Mouse (Mus musculus): ENCODE results near the gene Atg16l2.

Atg16l2 gene

DNA sequence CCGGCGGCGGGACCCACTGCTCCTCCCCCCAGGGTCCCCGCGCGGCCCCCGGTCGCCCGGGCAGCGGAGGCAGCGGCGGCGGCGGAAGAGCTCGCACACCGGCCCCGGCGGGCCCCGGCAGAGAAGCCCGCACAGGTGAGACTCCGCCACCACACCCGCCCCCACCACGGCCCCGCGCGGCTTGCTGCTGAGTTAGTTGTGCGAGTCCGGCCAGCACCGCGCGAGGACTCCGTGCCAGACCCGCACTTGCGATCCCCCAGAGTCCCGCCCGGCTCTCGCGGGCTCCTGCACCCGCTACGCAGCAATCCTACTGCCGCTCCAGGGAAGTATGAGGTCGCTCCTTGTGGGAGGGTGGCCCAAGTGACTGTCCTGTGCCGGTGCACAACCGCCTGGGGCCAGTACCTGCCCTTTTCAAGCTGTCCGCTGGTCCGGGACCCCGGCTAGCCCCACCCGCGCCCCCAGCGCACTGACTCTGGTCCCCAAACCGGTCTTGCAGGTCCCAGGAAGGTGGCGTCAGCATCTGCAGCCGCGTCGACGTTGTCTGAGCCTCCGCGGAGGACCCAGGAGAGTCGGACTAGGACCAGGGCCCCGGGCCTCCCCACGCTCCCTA, 19.3 kb upstream of the Atg16l2 start:
- DNase-seq (ENCODE audit: low spot score in 2 of 2): peak; percentile 36 to 80

GRCm38 (mm10) chr7:101320399-101321217, 18.6 kb upstream of the Atg16l2 start:
- no peak for DNase-seq (ENCODE audit: low spot score in 2 of 2)

GRCm38 (mm10) chr7:101319796-101320195, 17.7 kb upstream of the Atg16l2 start:
- DNase-seq (ENCODE audit: low spot score in 2 of 2): no peak

DNA sequence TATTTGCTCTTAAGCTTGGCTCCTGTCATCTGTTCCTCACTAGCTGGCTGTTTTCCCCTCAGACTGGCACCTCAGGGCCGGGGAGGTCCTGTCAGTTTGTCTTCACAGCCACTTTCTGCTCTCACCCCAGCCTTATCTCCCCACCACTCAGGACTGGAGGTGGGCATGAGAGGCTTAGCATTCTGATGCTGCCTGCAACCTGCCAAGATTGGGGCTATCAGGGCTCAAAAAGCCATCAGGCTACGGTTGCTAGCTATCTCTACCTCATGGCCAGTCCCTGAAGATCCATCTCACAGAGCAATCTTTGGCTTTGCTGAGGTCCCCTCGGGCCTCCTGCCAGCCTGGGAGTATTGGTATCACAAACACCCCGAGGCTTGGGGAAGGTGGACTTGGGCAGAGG, 16.8 kb upstream of the Atg16l2 start:
- peak in 1 of 2 experiments; percentile 37 for DNase-seq (ENCODE audit: low spot score in 2 of 2)

- no peak for DNase-seq (ENCODE audit: low spot score in 2 of 2)
Measured at GRCm38 (mm10) chr7:101317014-101317413, 15.0 kb upstream of the Atg16l2 start, which contains the start of gene Stard10. TSS of gene Stard10 (plus strand) at chr7:101317086.

DNA sequence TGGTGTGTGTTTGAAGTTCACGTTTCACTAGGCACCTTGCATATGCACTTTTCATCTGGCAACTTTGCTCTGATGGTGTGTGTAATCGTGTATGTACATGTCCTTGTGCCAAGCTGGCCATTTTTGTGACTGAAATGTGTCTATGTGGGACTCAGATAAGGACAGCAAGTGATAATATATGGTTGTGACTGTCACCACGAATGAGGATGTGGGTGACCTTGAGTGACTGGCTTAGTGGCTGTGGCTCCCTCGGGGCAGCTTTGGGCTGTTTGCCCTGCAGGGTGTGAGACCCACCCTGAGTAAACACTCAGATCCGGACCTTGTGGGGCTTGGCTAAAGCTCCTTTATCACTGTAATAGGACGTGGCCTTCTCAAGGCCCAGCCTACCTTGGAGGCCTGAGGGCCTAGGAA, 14.5 kb upstream of the Atg16l2 start:
- DNase-seq (ENCODE audit: low spot score in 2 of 2): peak in 1 of 2 experiments; percentile 39

DNA sequence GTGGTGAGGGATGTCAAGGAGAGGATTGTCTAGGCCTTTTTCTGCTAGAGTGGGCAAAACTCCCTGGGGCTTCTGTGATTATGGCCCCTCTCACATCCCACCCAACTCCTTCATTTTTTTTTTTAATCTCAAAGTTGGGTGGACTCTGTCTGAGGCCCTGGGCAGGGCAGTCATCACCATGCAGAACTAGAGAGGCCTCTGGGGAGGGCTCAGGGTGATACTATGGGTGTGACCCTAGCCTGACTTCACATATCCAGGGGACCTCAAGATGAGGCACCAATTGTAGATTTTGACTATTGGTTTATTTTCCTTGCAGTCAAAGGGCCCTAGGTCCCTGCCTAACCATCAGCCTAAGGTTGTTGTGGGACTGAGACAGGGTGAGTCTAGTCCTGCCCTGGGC, 13.6 kb upstream of the Atg16l2 start:
- DNase-seq (ENCODE audit: low spot score in 2 of 2): no peak

DNA sequence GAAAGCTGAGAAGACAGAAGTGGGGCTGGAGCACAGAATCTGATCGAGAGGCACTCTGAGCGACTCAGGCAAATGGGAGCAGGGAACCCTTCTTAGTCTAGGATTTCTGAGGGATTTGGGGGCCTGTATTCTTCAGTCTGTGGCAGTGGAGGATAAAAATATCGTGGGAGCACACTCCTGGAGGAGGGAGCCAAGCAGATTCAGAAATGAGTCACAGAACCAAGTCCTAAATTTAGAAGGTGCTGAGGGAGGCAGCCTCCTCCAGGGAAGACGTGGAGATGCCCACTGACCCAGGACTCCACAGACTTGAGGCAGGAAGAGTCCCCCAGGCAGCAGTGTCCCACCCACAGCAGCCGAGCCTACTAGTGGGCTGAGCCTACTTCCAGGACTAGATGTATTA, 12.3 kb upstream of the Atg16l2 start:
- DNase-seq (ENCODE audit: low spot score in 2 of 2): no peak

GRCm38 (mm10) chr7:101313033-101313432, 11.0 kb upstream of the Atg16l2 start:
- no peak for DNase-seq (ENCODE audit: low spot score in 2 of 2)

GRCm38 (mm10) chr7:101311061-101311460, 9.0 kb upstream of the Atg16l2 start:
- no peak for DNase-seq (ENCODE audit: low spot score in 2 of 2)

DNA sequence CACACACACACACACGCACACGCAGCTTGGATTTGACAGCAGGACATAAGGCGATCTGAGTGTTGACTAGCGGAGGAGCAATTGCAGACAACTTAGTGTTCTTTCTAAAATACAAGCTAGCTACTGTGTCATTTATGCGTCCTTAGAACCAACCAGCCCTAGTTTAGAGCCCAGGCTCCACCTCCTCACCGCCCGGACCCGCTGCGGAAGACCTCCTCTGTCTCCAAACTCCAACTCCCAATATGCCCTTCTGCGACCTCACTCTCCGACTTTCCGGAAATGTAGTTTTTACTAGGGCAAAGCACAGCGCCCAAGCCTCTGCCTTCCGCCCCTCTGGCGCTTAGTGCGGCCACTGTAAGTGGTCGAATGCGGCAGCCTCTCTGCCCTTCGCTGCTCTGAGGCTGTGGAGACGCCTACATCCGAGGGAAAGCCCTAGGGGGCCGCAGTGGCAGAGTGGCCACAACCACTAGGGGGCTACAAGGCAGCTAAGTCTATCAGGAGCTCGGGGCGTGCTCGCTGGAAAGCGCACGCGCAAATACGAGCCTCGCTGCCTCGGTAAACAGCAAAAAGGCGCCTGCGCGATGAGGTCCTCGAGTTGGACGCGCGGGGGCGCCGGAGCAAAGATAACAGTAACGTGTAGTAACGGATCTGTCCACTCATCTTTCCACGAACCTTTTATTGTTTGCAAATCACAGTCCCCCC, 8.4 kb upstream of the Atg16l2 start:
- DNase-seq (ENCODE audit: low spot score in 2 of 2): peak; percentile 95 to 98

DNA sequence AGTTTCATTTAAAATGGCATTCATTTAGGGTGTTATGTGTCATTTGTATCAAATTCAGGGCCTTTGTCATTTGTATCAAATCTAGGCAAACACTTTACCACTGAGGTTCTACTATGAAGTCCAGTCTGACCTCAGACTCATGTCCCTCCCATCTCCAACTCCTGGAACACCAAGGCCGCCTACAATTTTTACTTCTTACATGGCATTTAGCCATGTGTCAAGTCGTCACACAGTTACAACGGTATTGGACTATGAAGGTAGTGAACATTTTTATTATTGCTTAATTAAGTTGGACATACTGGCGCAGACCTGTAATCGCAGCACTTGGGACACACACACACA, 7.9 kb upstream of the Atg16l2 start:
- DNase-seq (ENCODE audit: low spot score in 2 of 2): no peak

- no peak for DNase-seq (ENCODE audit: low spot score in 2 of 2)
Measured at GRCm38 (mm10) chr7:101306841-101307240, 4.8 kb upstream of the Atg16l2 start.

- no peak for DNase-seq (ENCODE audit: low spot score in 2 of 2)
Measured at GRCm38 (mm10) chr7:101302691-101303090, 640 bp upstream of the Atg16l2 start.

DNA sequence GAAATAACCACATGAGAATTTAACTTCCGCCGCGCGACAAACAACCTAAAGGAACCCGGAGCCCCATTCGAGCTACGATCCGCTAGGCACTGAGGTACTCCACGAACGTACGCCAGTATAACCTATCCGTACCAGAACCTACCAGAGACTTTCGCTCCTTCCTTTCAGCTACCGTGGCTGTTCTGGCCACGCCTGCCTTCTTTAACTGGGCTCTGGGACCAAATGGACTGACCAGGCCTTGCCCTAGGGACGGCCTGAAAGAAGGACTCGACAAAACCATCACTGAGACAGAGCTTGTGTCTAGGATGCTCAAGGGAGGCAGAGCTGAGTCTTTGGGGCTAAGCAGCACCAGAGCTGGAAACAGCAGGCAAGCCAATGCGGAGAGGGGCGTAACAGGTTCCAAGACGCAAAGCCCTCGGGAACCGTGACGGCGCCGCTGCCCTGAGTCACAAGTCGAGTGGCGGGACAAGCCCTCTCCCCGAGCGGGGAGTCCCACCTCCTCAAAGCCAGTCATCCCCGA, 630 bp downstream of the Atg16l2 start:
- DNase-seq (ENCODE audit: low spot score in 2 of 2): peak in 1 of 2 experiments; percentile 37

GRCm38 (mm10) chr7:101298375-101298774, 3.7 kb downstream of the Atg16l2 start:
- no peak for DNase-seq (ENCODE audit: low spot score in 2 of 2)

- DNase-seq (ENCODE audit: low spot score in 2 of 2): no peak
Measured at GRCm38 (mm10) chr7:101297023-101297405, 5.0 kb downstream of the Atg16l2 start.

DNA sequence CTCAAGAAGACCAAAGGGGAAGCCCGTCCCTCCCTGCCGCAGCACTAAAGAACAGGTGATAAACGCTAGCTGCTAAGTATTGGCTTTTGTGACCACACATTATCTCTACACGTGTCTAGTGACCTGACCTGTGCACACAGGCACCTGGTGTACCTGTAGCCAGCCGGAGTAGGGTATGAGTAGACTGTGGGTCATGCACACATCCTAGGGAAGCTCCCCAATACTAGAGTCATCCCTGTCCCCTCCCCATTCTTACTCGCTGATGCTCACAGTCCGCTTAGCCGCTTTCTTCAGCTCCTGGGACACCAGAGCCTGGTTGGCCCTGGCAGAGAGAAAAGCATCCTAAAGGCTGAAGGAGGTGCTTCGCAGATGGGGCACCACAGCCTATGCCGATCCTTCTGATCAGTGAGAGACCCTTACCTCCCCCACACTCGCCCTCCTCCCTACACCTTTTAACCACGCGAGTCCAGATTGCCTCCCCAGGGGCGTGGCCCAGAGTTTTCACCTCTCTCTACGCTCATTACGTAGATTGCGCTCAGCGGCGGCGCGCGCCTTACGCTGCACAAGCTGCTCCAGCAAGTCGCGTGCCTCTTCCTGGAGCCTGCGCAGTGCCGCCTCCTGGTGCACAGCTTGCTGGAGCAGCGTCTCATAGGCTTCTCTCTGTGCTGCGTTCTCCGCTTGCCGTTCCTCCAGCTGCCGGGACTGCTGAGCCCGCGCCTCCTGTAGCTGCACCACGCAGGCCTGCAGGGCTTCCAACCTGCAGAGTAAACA, 5.6 kb downstream of the Atg16l2 start:
- DNase-seq (ENCODE audit: low spot score in 2 of 2): peak in 1 of 2 experiments; percentile 48

- DNase-seq (ENCODE audit: low spot score in 2 of 2): no peak
Measured at GRCm38 (mm10) chr7:101295438-101295837, 6.6 kb downstream of the Atg16l2 start.

- no peak for DNase-seq (ENCODE audit: low spot score in 2 of 2)
Measured at GRCm38 (mm10) chr7:101293611-101294010, 8.4 kb downstream of the Atg16l2 start.

DNA sequence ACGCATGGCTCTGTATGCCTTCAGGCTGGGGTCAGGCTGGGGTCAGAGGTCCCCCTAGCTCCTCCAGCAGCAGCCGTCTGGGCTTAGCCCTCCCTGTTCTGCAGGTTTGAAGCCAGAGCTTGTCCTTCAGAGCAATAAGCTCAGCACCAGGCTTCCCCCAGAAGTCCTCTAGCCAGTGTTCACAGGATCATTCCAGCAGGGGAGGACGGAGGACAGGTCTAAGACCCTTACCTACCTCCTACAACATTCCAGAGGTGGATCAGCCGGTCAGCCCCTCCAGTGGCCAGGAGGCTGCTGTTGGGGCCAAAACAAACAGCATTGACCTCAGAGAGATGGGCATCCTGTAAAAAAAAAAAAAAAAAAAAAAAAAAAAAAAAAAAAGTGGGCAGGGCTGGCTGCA, 8.9 kb downstream of the Atg16l2 start:
- DNase-seq (ENCODE audit: low spot score in 2 of 2): no peak

DNA sequence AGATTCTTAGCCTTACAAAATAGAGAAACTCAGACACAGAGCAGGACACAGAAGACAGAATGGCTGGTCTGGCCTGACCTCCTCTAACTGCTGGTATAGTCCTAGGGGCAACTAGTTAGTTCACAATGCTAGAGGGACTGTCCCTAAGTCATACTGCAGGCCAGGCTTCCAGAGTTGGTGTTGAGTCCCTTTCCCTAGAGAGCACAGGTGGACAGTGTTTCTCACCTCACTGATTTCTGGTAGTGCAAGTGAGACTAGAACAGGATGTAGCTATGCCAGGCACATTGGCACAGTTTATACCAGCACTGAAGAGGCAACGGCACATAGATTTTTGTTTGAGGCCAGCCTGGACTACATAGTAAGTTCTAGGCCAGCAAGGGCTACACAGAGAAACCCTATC, 9.4 kb downstream of the Atg16l2 start:
- DNase-seq (ENCODE audit: low spot score in 2 of 2): no peak
